Mouse (Mus musculus) CH12.LX (cell line): ENCODE data around the gene Mavs. TPM values are rescaled to one million over a fixed set of nuclear protein-coding genes. Genes with fewer than 3 reads are reported as not detected.
A peak's percentile ranks its signal among the peaks of the same experiment; 100 is the strongest.

Source experiments
- DNase-seq: peaks from one replicate; pipeline ENCODE4 v3.0.0-alpha.2; 2013; ENCODE audit errors: extremely low read depth
- H3K27ac ChIP-seq: 2 replicates; pipeline ENCODE4 v1.5.1; 2012; ENCODE audit warnings: low read depth, mild to moderate bottlenecking, control low read depth, moderate library complexity; ENCODE audit not compliant: insufficient read depth
- H3K27me3 ChIP-seq: replicated peaks from 2 replicates; pipeline ENCODE3; 2012; ENCODE audit warnings: inconsistent platforms
- H3K36me3 ChIP-seq, 2 experiments: replicated peaks in 1 of 2; 2 replicates each; pipeline versions ENCODE3 to v1.6.1; 2012; ENCODE audit warnings: inconsistent platforms in 1 of 2, low read length in 1 of 2, mild to moderate bottlenecking in 1 of 2, mixed read lengths in 1 of 2, moderate library complexity in 1 of 2; ENCODE audit not compliant: control insufficient read depth in 1 of 2, insufficient read depth in 1 of 2
- H3K4me1 ChIP-seq, 2 experiments: 2 replicates each; pipeline ENCODE4 v1.6.1; 2012; ENCODE audit warnings: inconsistent platforms in 1 of 2, moderate library complexity in 1 of 2; ENCODE audit not compliant: insufficient read depth in 2 of 2, control insufficient read depth in 1 of 2
- H3K4me2 ChIP-seq: 2 replicates; pipeline ENCODE4 v1.6.1; 2012; ENCODE audit warnings: low read depth, mild to moderate bottlenecking, control low read depth; ENCODE audit not compliant: poor library complexity, insufficient read depth, severe bottlenecking
- H3K4me3 ChIP-seq, 3 experiments: fragments of 150-350 bp in 1 of 3; sonication (generic) in 1 of 3; replicated peaks in 1 of 3; 2 replicates each; pipeline versions ENCODE3 to v1.5.1; 2011 to 2012; ENCODE audit warnings: low read depth in 2 of 3, low read length in 2 of 3, mild to moderate bottlenecking in 2 of 3, moderate library complexity in 2 of 3, control low read depth in 1 of 3, improper control_type of control experiment in 1 of 3, inconsistent platforms in 1 of 3, mixed read lengths in 1 of 3; ENCODE audit not compliant: poor library complexity in 1 of 3
- H3K79me2 ChIP-seq: replicated peaks from 2 replicates; pipeline ENCODE4 v1.6.1; 2012; ENCODE audit warnings: mild to moderate bottlenecking, moderate library complexity; ENCODE audit not compliant: control insufficient read depth, poor library complexity, insufficient read depth, severe bottlenecking; ENCODE audit errors: extremely low read depth
- H3K9ac ChIP-seq: 2 replicates; pipeline ENCODE4 v1.6.1; 2012; ENCODE audit warnings: low read depth, mild to moderate bottlenecking, control low read depth, moderate library complexity; ENCODE audit not compliant: insufficient read depth
- H3K9me3 ChIP-seq: replicated peaks from 2 replicates; pipeline ENCODE3; 2012; ENCODE audit warnings: low read length, inconsistent platforms, mixed read lengths
- CHD2 ChIP-seq: IDR thresholded peaks from 2 replicates; pipeline ENCODE4 v1.6.1; 2011; ENCODE audit warnings: low read length, improper control_type of control experiment
- CTCF ChIP-seq, 2 experiments: IDR thresholded peaks in 1 of 2; conservative IDR thresholded peaks in 1 of 2; 2 replicates each; pipeline ENCODE4 v1.5.1; 2011 to 2012; ENCODE audit warnings: low read depth in 2 of 2, low read length in 2 of 2, improper control_type of control experiment in 1 of 2, inconsistent platforms in 1 of 2, mild to moderate bottlenecking in 1 of 2, moderate library complexity in 1 of 2
- E2F4 ChIP-seq: IDR thresholded peaks from 2 replicates; pipeline ENCODE4 v1.6.1; 2011; ENCODE audit warnings: low read depth, low read length, improper control_type of control experiment; ENCODE audit not compliant: insufficient replicate concordance
- ETS1 ChIP-seq: conservative IDR thresholded peaks from 2 replicates; pipeline ENCODE4 v1.6.1; 2012; ENCODE audit warnings: low read depth, mild to moderate bottlenecking, inconsistent platforms, low read length, improper control_type of control experiment, moderate library complexity
- IRF4 ChIP-seq: IDR thresholded peaks from 2 replicates; pipeline ENCODE4 v1.6.1; 2014; ENCODE audit warnings: low read depth, mild to moderate bottlenecking, inconsistent platforms, low read length, improper control_type of control experiment
- JUN ChIP-seq: IDR thresholded peaks from 2 replicates; pipeline ENCODE4 v1.6.1; 2011; ENCODE audit warnings: low read depth, mild to moderate bottlenecking, low read length, improper control_type of control experiment, moderate library complexity; ENCODE audit not compliant: insufficient read depth
- JUND ChIP-seq: conservative IDR thresholded peaks from 2 replicates; pipeline ENCODE4 v1.6.1; 2011; ENCODE audit warnings: low read depth, low read length, improper control_type of control experiment
- KAT2A ChIP-seq: IDR thresholded peaks from 2 replicates; pipeline ENCODE4 v1.6.1; 2012; ENCODE audit warnings: low read length, improper control_type of control experiment, inconsistent platforms; ENCODE audit not compliant: insufficient replicate concordance
- MAFK ChIP-seq: IDR thresholded peaks from 2 replicates; pipeline ENCODE4 v1.6.1; 2011; ENCODE audit warnings: low read length, improper control_type of control experiment; ENCODE audit not compliant: insufficient replicate concordance
- MAX ChIP-seq: IDR thresholded peaks from 2 replicates; pipeline ENCODE4 v1.6.1; 2011; ENCODE audit warnings: low read length, improper control_type of control experiment
- MAZ ChIP-seq: IDR thresholded peaks from 2 replicates; pipeline ENCODE4 v1.6.1; 2012; ENCODE audit warnings: low read depth, mild to moderate bottlenecking, inconsistent platforms, low read length, improper control_type of control experiment, moderate library complexity
- MEF2A ChIP-seq: IDR thresholded peaks from 2 replicates; pipeline ENCODE4 v1.6.1; 2014; ENCODE audit warnings: low read depth, mild to moderate bottlenecking, inconsistent platforms, low read length, improper control_type of control experiment, borderline replicate concordance
- MYC ChIP-seq: IDR thresholded peaks from 2 replicates; pipeline ENCODE4 v1.6.1; 2011; ENCODE audit warnings: low read depth, mild to moderate bottlenecking, improper control_type of control experiment, low read length
- NELFE ChIP-seq: IDR thresholded peaks from 2 replicates; pipeline ENCODE4 v1.6.1; 2011; ENCODE audit warnings: low read depth, low read length, improper control_type of control experiment
- PAX5 ChIP-seq: IDR thresholded peaks from 2 replicates; pipeline ENCODE4 v1.6.1; 2012; ENCODE audit warnings: low read length, inconsistent platforms, mixed read lengths
- POLR2A ChIP-seq: IDR thresholded peaks from 2 replicates; pipeline ENCODE4 v1.6.1; 2011; ENCODE audit warnings: low read depth, mild to moderate bottlenecking, improper control_type of control experiment, low read length
- POLR2AphosphoS2 ChIP-seq: IDR thresholded peaks from 2 replicates; pipeline ENCODE4 v1.6.1; 2011; ENCODE audit warnings: low read depth, low read length, improper control_type of control experiment
- SIN3A ChIP-seq: IDR thresholded peaks from 2 replicates; pipeline ENCODE4 v1.6.1; 2012; ENCODE audit warnings: low read length, improper control_type of control experiment, inconsistent platforms
- TCF12 ChIP-seq: IDR thresholded peaks from 2 replicates; pipeline ENCODE4 v1.6.1; 2014; ENCODE audit warnings: low read depth, mild to moderate bottlenecking, inconsistent platforms, low read length, improper control_type of control experiment
- UBTF ChIP-seq: IDR thresholded peaks from 2 replicates; pipeline ENCODE4 v1.6.1; 2012; ENCODE audit warnings: low read depth, mild to moderate bottlenecking, inconsistent platforms, low read length, improper control_type of control experiment, moderate library complexity
- USF1 ChIP-seq: IDR thresholded peaks from 2 replicates; pipeline ENCODE4 v1.6.1; 2014; ENCODE audit warnings: low read depth, mild to moderate bottlenecking, inconsistent platforms, low read length, improper control_type of control experiment
- USF2 ChIP-seq: conservative IDR thresholded peaks from 2 replicates; pipeline ENCODE4 v1.6.1; 2011; ENCODE audit warnings: low read depth, low read length, improper control_type of control experiment
- ZC3H11A ChIP-seq: IDR thresholded peaks from 2 replicates; pipeline ENCODE4 v1.6.1; 2012; ENCODE audit warnings: low read depth, mild to moderate bottlenecking, inconsistent platforms, low read length, improper control_type of control experiment
- ZKSCAN1 ChIP-seq: IDR thresholded peaks from 2 replicates; pipeline ENCODE4 v1.6.1; 2012; ENCODE audit warnings: low read depth, inconsistent platforms, low read length, improper control_type of control experiment, borderline replicate concordance
- ZMIZ1 ChIP-seq: IDR thresholded peaks from 2 replicates; pipeline ENCODE4 v1.6.1; 2012; ENCODE audit warnings: low read depth, mild to moderate bottlenecking, inconsistent platforms, low read length, improper control_type of control experiment
- ZNF384 ChIP-seq: IDR thresholded peaks from 2 replicates; pipeline ENCODE4 v1.6.1; 2012; ENCODE audit warnings: low read depth, low read length, improper control_type of control experiment, inconsistent platforms
- dilution Hi-C: fragments of 300-500 bp; cut with MboI; formaldehyde crosslinking; loops from 2 replicates; pipeline ENCODE4 v1.14.3; 2020; ENCODE audit warnings: low sequenced_read_pairs; ENCODE audit not compliant: extremely low pct_unique_long_range_greater_than_20kb, extremely low pct_ligation_motif_present
- in situ Hi-C: fragments of 300-500 bp; cut with MboI; formaldehyde crosslinking; loops from 3 replicates; pipeline ENCODE4 v1.14.3; 2019; ENCODE audit warnings: low sequenced_read_pairs, low pct_ligation_motif_present, low pct_unique_long_range_greater_than_20kb, mixed read lengths
- polyA plus RNA-seq: library from polyadenylated mRNA; unstranded; fragments of >175 nt; gene quantifications from 2 replicates; pipeline ENCODE4 v1.2.1, GENCODE M21; 2012; ENCODE audit warnings: low read depth; ENCODE audit not compliant: insufficient read length
- total RNA-seq, 2 experiments: library from RNA; depleted of rRNA; stranded (reverse); fragments of 300-350 nt in 1 of 2; fragments of >200 nt in 1 of 2; gene quantifications; 2 replicates each; pipeline ENCODE4 v1.2.3; 2012 to 2014

The Mavs gene
- total and polyA plus RNA-seq, 3 experiments = 18.5 to 34.5 (median 25.6) TPM

DNA sequence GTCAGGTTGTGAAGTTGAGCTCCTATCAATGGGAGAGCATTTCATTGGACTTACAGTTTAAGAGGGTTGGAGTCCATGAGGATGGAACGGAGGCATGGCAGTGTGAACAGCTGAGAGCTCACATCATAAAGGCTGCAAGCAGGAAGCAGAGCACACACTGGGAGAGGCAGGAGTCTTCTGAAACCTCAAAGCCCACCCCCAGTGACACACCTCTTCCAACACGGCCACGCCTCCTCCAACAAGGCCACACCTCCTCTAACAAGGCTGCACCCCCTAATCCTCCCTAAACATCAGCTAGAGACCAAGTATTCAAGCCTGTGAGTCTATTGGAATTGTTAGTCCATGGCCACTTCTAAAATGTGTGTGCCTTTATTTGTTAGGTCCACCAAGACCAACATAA, 21.9 kb downstream of the Mavs start:
- in situ Hi-C loops = loop anchor here (25.0 kb wide), 1 partner anchor 257 kb away; no protein-coding TSS in a partner anchor

DNA sequence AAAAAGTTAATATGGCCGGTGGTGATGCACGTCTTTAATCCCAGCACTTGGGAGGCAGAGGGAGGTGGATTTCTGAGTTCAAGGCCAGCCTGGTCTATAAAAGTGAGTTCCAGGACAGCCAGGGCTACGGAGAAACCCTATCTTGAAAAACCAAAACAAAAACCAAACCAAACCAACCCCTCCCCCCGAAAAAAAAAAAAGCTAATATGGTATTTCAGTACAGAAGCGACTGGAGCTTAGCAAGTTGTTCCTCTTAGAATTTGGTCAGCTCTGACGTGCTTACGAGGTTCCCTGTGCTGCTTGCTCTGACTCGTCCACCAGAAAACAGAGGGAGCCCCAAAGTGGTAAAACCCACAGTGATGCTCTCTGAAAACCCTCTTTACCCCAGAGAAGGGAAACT, 24.8 kb downstream of the Mavs start:
- Histone ChIP-seq H3K4me2 (peak overlapping the region; percentile 62), H3K79me2 (peaks cover 7% of the 10 kb centered on the region), H3K9me3 (no peaks in the 10 kb centered on the region), H3K4me1 (peaks cover 0 to 15% of the 10 kb centered on the region in 2 experiments; a peak in 2 of 4 replicates), H3K9ac (no peak overlapping the region), H3K27ac (no peak overlapping the region), H3K4me3 (no peak overlapping the region), H3K36me3 (no peaks in the 10 kb centered on the region), H3K27me3 (no peaks in the 10 kb centered on the region)
- TF ChIP-seq ZC3H11A = no peak
- no peak for TF ChIP-seq POLR2AphosphoS2
- no peak for TF ChIP-seq MEF2A
- TF ChIP-seq MAX = no peak
- no peak for TF ChIP-seq KAT2A
- TF ChIP-seq UBTF = no peak
- TF ChIP-seq ZKSCAN1 = no peak
- TF ChIP-seq CHD2 = no peak
- peak; percentile 53; the same call in 1 of the 2 replicates for TF ChIP-seq ETS1
- TF ChIP-seq USF2 = no peak
- no peak for TF ChIP-seq CTCF (conservative IDR thresholded peaks at IDR 0.05 in 1 of 2, IDR thresholded peaks at IDR 0.05 in 1 of 2; ENCODE audit: low read depth in 2 of 2, low read length in 2 of 2)
- no peak for TF ChIP-seq JUN
- 0 out of 2 replicates have a peak, but pooled peaks have one; percentile 12 for TF ChIP-seq IRF4
- no peak for TF ChIP-seq E2F4
- no peak for TF ChIP-seq PAX5
- no peak for TF ChIP-seq MAFK
- TF ChIP-seq ZNF384 = peak; percentile 81
- no peak for TF ChIP-seq MYC
- no peak for TF ChIP-seq TCF12
- no peak for TF ChIP-seq SIN3A
- no peak for TF ChIP-seq POLR2A
- TF ChIP-seq MAZ = no peak
- TF ChIP-seq USF1 = no peak
- TF ChIP-seq ZMIZ1 = no peak
- peak; percentile 34 for DNase-seq
- in situ Hi-C loops (loop anchor here (25.0 kb wide), 1 partner anchor 254 kb away; no protein-coding TSS in a partner anchor), dilution Hi-C loops (no loop called here)

More for the DNA sequence above, 21.9 kb downstream of the Mavs start:
- H3K4me2 ChIP-seq = no peak overlapping the region
- TF ChIP-seq USF2 (no peak), JUND (no peak), MAZ (no peak), NELFE (no peak)
- H3K27ac ChIP-seq = no peak overlapping the region
- no peak overlapping the region for H3K9ac ChIP-seq
- no peaks in the 10 kb centered on the region for H3K9me3 ChIP-seq
- peaks cover 3 to 17% of the 10 kb centered on the region in 2 experiments; a peak in 2 of 4 replicates for H3K4me1 ChIP-seq
- no peaks in the 10 kb centered on the region for H3K79me2 ChIP-seq
- H3K4me3 ChIP-seq = no peak overlapping the region
- no peaks in the 10 kb centered on the region for H3K27me3 ChIP-seq
- H3K36me3 ChIP-seq = peaks cover 0 to 7% of the 10 kb centered on the region in 2 experiments
- DNase-seq = no peak
- dilution Hi-C loops = no loop called here
